Mouse (Mus musculus) hindbrain, embryonic 10.5 days (tissue): ENCODE results near the gene Adgrd1. TPM values are rescaled to one million over a fixed set of nuclear protein-coding genes. Genes with fewer than 3 reads are reported as not detected.
"Not testable (repeated sequence)": the region's sequence is repeated elsewhere in the genome, so short reads cannot be mapped to it uniquely, and the experiment has no call there.

Source experiments
- DNase-seq: peaks from one replicate; pipeline ENCODE4 v3.0.0-alpha.2; 2017; ENCODE audit warnings: low spot score
- H3K27ac ChIP-seq: fragments of 300-500 bp; sonication (generic); 2 replicates; pipeline ENCODE4 v1.5.1; 2016; ENCODE audit warnings: mild to moderate bottlenecking, moderate library complexity
- H3K27me3 ChIP-seq: fragments of 300-500 bp; sonication (generic); 2 replicates; pipeline ENCODE4 v1.6.1; 2016; ENCODE audit warnings: mild to moderate bottlenecking; ENCODE audit not compliant: poor library complexity, insufficient read depth, severe bottlenecking
- H3K36me3 ChIP-seq: fragments of 300-500 bp; sonication (generic); 2 replicates; pipeline ENCODE4 v1.6.1; 2016; ENCODE audit warnings: mild to moderate bottlenecking, moderate library complexity
- H3K4me1 ChIP-seq: fragments of 300-500 bp; sonication (generic); replicated peaks from 2 replicates; pipeline ENCODE4 v1.6.1; 2016; ENCODE audit warnings: mild to moderate bottlenecking
- H3K4me3 ChIP-seq: fragments of 300-500 bp; sonication (generic); 2 replicates; pipeline ENCODE4 v1.5.1; 2016; ENCODE audit warnings: mild to moderate bottlenecking, moderate library complexity
- H3K9me3 ChIP-seq: fragments of 300-500 bp; sonication (generic); 2 replicates; pipeline ENCODE4 v1.6.1; 2016; ENCODE audit warnings: mild to moderate bottlenecking, moderate library complexity
- WGBS: fragments of 180-500 bp; shearing (Covaris S2); methylation state at CpG from one replicate; pipeline ENCODE4 v1.1.7; 2016; 5-methylcytosine and 5-hydroxymethylcytosine counted together
- polyA plus RNA-seq: library from polyadenylated mRNA; unstranded; fragments of >200 nt; fragmentation: Nextera tagmentation; extraction: Ambion mirVana; gene quantifications from 2 replicates; pipeline ENCODE4 v1.2.1, GENCODE M21; 2016

The Adgrd1 gene
- polyA plus RNA-seq, 1 experiment from 2014 or later: 0.13 TPM

DNA sequence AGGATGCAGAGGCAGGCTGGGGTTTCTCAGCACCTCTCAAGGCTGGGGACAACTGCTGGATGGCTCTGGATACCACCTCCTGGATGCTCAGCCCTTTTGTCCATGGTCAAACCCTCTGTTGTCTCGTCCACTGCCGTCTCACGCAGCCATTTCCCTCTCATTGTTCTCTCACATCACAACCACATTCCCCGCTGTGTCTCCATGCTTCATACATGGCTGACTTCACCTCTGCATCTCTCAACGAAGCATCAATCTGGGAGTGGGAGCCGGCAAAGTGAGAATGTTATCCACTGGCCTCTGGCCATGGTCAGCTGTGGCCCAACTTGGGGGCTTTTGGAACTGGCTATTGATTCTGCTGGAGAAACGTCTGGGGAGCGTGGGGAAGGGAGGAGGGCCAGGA lies 15.2 kb downstream of the Adgrd1 start:
- Histone ChIP-seq H3K4me1 (peaks cover 9% of the 10 kb centered on the region), H3K27me3 (0 out of 2 replicates have a peak, but pooled peaks cover 5% of the 10 kb centered on the region), H3K36me3 (no peaks in the 10 kb centered on the region), H3K27ac (peak overlapping the region; percentile 74), H3K4me3 (no peak overlapping the region), H3K9me3 (no peaks in the 10 kb centered on the region)
- 45% methylated on average over 8 of the region's 8 CpGs for WGBS
- no peak for DNase-seq

DNA sequence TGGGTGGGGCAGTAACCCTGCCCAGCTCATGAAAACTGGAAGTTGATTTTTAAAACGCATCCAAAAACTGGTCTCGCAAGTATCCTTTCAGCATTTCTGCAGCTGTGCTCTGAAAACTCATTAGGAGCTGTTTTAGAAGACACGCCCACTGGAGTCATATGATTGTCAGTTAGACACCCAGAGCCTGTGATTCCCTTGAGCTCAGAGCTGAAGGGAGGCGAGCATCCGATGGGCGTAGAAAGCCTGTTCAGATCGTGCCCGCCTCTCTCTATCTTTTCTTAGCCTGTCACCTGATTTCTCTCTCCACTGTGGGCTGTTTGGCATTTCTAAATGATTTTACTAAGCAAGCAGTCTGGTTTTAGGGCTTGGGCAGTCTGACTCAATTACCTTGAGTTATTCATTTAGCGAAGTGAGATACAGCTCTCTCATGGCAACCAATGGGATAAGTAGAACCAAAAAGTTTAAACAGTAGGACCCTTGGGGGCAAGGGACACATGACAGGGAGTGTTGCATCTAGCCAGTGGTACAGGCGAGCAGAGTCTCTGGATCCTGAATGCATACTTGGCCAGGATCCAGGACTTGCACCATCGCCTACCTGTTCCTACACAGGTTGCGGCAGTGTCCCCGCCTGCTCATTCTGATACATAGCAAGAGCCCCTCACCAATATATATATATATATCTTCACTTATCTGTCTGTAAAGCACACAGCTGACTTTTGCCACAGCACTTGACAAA lies 17.4 kb downstream of the Adgrd1 start:
- H3K9me3 ChIP-seq: no peaks in the 10 kb centered on the region
- 0 out of 2 replicates have a peak, but pooled peaks cover 5% of the 10 kb centered on the region for H3K27me3 ChIP-seq
- H3K36me3 ChIP-seq: no peaks in the 10 kb centered on the region
- H3K27ac ChIP-seq: no peak overlapping the region
- 78% methylated on average over 13 of the region's 13 CpGs for WGBS
- H3K4me1 ChIP-seq: peaks cover 20% of the 10 kb centered on the region
- DNase-seq: no peak
- H3K4me3 ChIP-seq: no peak overlapping the region

DNA sequence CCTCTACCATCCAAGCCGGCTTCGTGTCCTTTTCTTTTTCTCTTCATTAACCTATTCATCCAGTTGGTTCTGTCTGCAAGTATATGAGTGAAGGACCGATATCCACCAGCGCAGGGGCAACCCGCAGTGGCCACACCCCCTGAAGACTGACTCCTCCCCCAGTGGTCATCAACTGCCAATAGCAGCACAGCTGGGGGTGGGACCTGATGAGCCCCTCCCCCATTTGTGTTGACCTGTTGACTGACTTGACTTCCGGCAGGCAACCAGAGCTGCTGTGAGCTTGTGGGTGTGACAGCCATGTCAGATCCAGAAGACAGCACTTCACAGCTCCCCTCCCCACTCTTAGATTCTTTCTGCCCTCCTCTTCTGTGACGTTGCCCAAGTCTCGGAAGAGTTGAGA lies 19.7 kb downstream of the Adgrd1 start:
- DNase-seq: no peak
- no peaks in the 10 kb centered on the region for H3K27me3 ChIP-seq
- H3K4me1 ChIP-seq: peaks cover 24% of the 10 kb centered on the region
- H3K36me3 ChIP-seq: no peaks in the 10 kb centered on the region
- WGBS: 78% methylated on average over 8 of the region's 8 CpGs
- no peak overlapping the region for H3K4me3 ChIP-seq
- H3K27ac ChIP-seq: no peak overlapping the region
- no peaks in the 10 kb centered on the region for H3K9me3 ChIP-seq

DNA sequence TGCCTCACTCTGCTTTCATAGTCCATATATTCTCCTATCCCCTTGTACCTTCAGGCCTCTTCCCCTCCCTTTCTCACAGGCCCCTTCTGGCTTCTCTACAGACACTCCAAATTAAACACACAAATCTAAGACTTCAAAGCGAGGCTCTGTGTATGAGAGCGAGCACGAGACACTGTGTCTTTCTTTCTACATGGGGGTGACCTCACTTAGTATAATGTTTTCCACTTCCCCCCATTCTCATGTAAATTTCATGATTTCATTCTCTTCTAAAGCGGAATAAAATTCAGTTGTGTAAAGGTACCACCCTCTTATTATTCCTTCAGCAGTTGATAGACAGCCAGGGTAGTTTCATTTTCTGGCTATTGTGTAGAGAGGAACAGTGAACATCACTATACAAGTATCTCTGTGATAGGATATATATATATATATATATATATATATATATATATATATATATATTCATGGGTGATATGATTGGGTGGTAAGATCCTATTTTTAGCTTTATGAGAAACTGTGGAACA lies 21.1 kb downstream of the Adgrd1 start:
- Histone ChIP-seq H3K36me3 (no peaks in the 10 kb centered on the region), H3K27ac (no peak overlapping the region), H3K4me3 (no peak overlapping the region), H3K9me3 (no peaks in the 10 kb centered on the region), H3K4me1 (peaks cover 15% of the 10 kb centered on the region), H3K27me3 (no peaks in the 10 kb centered on the region)
- no peak for DNase-seq
- WGBS: 64% methylated on average over 4 of the region's 4 CpGs

DNA sequence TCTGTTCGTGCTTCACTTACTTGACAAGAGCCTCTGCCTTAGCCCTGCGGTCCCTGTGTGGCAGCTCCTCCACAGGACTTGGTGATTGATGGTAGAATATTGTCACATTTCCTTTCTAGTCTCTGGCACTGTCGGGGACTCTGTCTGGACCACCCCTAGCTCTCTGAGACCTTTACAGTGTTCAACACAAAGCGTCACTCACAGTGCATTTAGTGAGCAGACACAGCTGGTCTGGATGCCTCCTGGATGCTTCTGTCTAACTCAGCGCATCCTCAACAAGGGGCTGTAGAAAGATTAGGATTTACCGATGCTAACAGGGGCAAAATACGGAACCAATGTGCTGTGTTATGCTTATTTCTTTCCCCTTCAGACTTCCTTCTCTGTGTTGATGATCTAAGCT lies 22.0 kb downstream of the Adgrd1 start:
- no peaks in the 10 kb centered on the region for H3K27me3 ChIP-seq
- H3K9me3 ChIP-seq: no peaks in the 10 kb centered on the region
- 61% methylated on average over 7 of the region's 7 CpGs for WGBS
- DNase-seq: no peak
- H3K4me1 ChIP-seq: peaks cover 15% of the 10 kb centered on the region
- H3K36me3 ChIP-seq: no peaks in the 10 kb centered on the region
- no peak overlapping the region; the same call in 1 of the 2 replicates for H3K27ac ChIP-seq
- H3K4me3 ChIP-seq: no peak overlapping the region

DNA sequence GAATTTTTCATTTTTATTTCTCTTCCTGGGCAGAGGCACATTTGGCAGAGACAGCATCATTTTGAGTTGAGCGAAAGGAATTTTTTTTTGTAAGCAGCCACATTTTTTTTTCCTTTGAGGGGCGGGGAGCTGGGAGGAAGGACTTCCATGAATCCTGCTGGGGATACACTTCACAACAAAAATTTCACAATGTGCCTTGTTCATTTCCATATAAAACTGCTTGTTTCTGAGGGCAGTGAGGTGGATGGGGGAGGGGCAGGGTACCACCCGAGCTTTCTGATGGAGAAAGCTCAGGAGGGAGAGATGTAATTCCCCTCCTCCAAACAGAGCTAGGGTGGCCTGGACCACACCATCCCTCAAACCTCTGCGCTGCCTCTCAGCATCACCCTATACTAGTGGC lies 22.6 kb downstream of the Adgrd1 start:
- Histone ChIP-seq H3K4me1 (peaks cover 17% of the 10 kb centered on the region), H3K4me3 (no peak overlapping the region), H3K27ac (no peak overlapping the region), H3K27me3 (no peaks in the 10 kb centered on the region), H3K36me3 (no peaks in the 10 kb centered on the region), H3K9me3 (no peaks in the 10 kb centered on the region)
- 72% methylated on average over 4 of the region's 4 CpGs for WGBS
- DNase-seq: no peak

DNA sequence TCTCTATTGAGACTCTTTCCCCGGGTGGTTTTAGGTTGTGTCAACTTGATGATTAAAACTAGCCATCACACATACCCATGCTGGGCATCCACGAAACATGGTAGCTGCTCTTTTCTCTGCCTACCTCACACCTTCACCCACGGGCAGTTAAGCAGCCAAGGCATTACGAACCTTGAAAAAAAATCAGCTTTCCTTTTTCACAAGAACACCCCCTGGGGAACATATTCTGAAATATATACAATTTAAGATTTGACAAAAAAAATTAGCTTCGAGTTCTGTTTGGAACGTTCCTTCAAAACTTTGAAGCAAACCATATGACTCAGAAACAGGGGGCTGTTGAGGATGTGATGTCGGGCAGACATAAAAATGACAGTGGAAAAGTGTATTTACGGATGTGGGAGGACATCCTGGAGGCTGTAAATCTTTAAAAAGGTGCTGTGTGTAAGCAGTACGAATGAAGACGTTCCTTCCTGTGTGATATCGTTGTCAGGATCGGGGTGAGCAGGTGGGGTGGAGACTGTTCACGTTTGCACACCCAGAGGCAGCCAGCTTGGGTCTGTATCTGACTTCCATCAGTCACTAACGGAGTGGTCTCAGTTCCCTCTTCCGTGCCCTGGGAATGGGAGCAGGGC lies 25.2 kb downstream of the Adgrd1 start:
- Histone ChIP-seq H3K4me1 (peaks cover 27% of the 10 kb centered on the region), H3K9me3 (no peaks in the 10 kb centered on the region), H3K27ac (no peak overlapping the region), H3K4me3 (no peak overlapping the region), H3K27me3 (no peaks in the 10 kb centered on the region), H3K36me3 (no peaks in the 10 kb centered on the region)
- WGBS: 90% methylated on average over 15 of the region's 15 CpGs
- no peak for DNase-seq

DNA sequence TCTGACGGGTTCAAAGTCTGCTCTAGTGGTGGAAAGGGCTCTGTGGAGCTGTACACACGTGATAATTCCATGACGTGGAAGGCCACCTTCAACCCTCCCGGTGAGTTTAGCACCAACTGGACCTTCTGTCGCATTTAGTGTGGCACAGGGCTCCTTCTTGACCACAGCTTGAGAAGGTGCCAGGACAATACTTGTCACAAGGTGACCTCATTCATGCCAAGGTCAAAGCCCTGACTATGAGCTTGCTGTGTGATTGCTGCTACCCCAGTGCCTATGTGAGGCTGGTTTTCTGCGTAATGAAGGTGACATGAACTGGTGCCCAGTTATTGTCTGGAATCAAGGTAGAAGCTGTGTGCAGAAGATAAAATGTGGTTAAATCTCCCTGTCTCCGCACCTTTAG lies 25.9 kb downstream of the Adgrd1 start:
- H3K4me1 ChIP-seq: peaks cover 24% of the 10 kb centered on the region
- H3K4me3 ChIP-seq: no peak overlapping the region
- no peak for DNase-seq
- WGBS: 91% methylated on average over 7 of the region's 7 CpGs
- H3K27ac ChIP-seq: no peak overlapping the region
- no peaks in the 10 kb centered on the region for H3K9me3 ChIP-seq
- no peaks in the 10 kb centered on the region for H3K36me3 ChIP-seq
- H3K27me3 ChIP-seq: no peaks in the 10 kb centered on the region

DNA sequence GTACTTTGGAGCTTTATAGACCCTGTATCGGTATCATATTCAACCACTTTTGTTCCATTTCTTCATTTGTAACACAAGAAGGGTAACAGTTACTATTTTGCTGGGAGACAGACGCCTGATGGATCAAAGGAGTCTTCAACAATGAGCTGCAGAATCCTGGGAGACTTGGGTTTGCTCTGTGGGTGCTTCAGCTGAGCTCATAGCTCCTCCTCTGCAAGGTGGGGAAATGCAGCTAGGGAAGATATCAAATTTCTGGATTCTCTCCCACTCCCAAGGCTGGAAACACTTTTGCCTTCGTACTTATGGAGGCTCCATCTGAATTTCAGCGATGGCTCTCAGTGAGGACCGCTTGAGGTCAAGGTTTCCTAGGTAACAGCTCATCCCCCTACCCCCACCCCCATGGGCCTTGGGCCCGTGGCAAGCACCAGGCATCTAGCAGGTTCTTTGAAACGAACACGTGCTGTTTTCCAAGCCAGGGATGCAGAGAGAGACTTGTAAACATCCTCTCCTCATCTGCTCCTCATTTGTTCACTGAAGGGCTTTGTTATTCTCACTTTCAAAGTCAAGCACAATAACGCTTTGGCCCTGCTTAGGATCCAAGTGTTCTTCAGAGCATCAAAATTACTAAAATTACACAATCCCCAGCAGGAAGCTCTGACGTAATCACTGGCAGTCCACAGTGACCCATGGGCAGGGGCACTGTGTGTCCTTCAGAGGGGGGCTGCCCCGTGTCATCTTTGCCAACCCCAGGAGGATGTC lies 27.7 kb downstream of the Adgrd1 start:
- DNase-seq: no peak
- no peaks in the 10 kb centered on the region for H3K27me3 ChIP-seq
- 43% methylated on average over 11 of the region's 11 CpGs for WGBS
- H3K27ac ChIP-seq: peak overlapping the region; percentile 5; the same call in 1 of the 2 replicates
- 0 out of 2 replicates have a peak, but pooled peaks cover 3% of the 10 kb centered on the region for H3K36me3 ChIP-seq
- no peak overlapping the region for H3K4me3 ChIP-seq
- peaks cover 13% of the 10 kb centered on the region for H3K4me1 ChIP-seq
- peaks cover 6% of the 10 kb centered on the region; the same call in 1 of the 2 replicates for H3K9me3 ChIP-seq

DNA sequence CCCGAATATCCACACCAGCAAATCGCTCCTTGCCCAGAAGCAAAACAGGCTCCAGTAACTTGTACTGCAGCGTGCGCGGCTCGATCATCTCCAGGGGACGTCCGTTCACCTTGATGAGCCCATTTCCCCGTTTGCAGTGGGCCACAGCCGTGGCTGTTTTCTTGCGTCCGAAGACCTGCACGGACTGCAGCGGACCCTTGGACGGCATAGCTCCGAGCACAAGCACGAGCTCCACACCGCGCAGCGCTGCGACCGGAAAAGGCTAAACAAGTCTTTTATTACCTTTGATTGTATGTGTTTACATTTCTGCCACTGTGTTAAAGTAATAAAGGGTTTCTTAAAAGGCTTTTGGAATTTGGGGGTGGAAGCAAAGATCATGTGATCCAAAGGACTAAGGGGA lies 31.8 kb downstream of the Adgrd1 start:
- WGBS: 96% methylated on average over 22 of the region's 22 CpGs
- DNase-seq: not testable (repeated sequence)

DNA sequence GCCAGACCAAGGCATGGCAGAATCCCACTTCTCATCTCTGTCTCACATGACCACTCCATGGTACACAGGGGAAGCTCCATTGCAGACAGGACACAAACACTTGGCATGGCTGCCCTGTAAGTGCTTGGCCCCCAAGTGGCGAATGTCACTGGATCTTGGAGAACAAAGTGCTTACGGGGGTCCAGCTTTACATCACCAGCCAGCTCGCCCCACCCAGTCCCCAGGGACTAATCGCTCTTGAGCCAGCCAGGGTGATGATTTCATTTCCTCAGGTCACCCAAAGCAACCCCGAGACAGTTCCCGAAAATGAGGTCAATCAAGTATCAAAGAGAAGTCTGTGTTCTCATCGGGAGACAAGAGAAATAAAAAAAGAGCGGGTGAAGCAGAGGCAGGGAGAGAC lies 33.8 kb downstream of the Adgrd1 start:
- H3K27me3 ChIP-seq: no peaks in the 10 kb centered on the region
- H3K4me3 ChIP-seq: no peak overlapping the region
- H3K9me3 ChIP-seq: peaks cover 7% of the 10 kb centered on the region; the same call in 1 of the 2 replicates
- H3K36me3 ChIP-seq: 0 out of 2 replicates have a peak, but pooled peaks cover 3% of the 10 kb centered on the region
- H3K27ac ChIP-seq: no peak overlapping the region
- DNase-seq: no peak
- 93% methylated on average over 8 of the region's 8 CpGs for WGBS
- H3K4me1 ChIP-seq: peaks cover 9% of the 10 kb centered on the region

More for the DNA sequence above, 31.8 kb downstream of the Adgrd1 start:
- H3K27ac ChIP-seq, H3K4me3 ChIP-seq, H3K9me3 ChIP-seq, H3K36me3 ChIP-seq, H3K27me3 ChIP-seq: not testable (repeated sequence)
- peaks cover 14% of the 10 kb centered on the region for H3K4me1 ChIP-seq

DNA sequence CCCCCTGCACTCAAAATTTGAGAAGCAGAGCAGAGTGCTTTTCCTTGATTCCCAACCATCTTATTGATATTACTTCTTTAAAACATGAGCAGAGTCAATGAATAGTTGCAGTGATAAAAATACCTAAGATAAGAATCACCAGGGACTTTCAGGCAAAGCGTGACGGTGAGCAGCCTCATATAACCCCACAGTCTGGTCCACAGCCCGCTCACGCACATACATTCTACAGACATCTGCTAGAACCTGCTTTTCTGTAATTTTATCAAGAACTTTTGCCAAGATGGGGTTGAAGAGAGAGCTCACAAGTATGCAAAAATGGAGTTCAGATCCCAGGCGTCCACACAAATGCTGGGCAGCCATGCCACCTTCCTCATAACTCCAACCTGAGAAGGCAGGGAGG lies 40.9 kb downstream of the Adgrd1 start:
- Histone ChIP-seq H3K27ac (no peak overlapping the region), H3K27me3 (no peaks in the 10 kb centered on the region), H3K9me3 (no peaks in the 10 kb centered on the region), H3K36me3 (no peaks in the 10 kb centered on the region), H3K4me3 (no peak overlapping the region), H3K4me1 (peaks cover 22% of the 10 kb centered on the region)
- DNase-seq: no peak
- 91% methylated on average over 5 of the region's 5 CpGs for WGBS
